Mouse (Mus musculus) hindbrain, embryonic 14.5 days (tissue): ENCODE data around the gene Ush2a. TPM values are rescaled to one million over a fixed set of nuclear protein-coding genes. Genes with fewer than 3 reads are reported as not detected.
A peak's percentile ranks its signal among the peaks of the same experiment; 100 is the strongest.

ENCODE experiments used
- ATAC-seq: fragments of 200-750 bp; cut with Nextera tagmentation; 2 replicates; pipeline ENCODE4 v1.8.0; 2017; ENCODE audit warnings: moderate number of reproducible peaks, mild to moderate bottlenecking, moderate TSS enrichment, moderate library complexity; ENCODE audit not compliant: low FRiP score
- DNase-seq: peaks from one replicate; pipeline ENCODE4 v3.0.0-alpha.2; 2015; ENCODE audit warnings: low spot score
- H3K27ac ChIP-seq: fragments of 300-500 bp; sonication (generic); 2 replicates; pipeline ENCODE4 v1.5.1; 2014; ENCODE audit warnings: mild to moderate bottlenecking, moderate library complexity
- H3K27me3 ChIP-seq: fragments of 300-500 bp; sonication (generic); 2 replicates; pipeline ENCODE4 v1.6.1; 2014; ENCODE audit warnings: mild to moderate bottlenecking, low read length, mixed read lengths; ENCODE audit not compliant: control insufficient read depth, insufficient read depth
- H3K36me3 ChIP-seq: fragments of 300-500 bp; sonication (generic); replicated peaks from 2 replicates; pipeline ENCODE4 v1.6.1; 2014; ENCODE audit not compliant: control insufficient read depth, insufficient read depth
- H3K4me1 ChIP-seq: fragments of 300-500 bp; sonication (generic); replicated peaks from 2 replicates; pipeline ENCODE4 v1.6.1; 2014; ENCODE audit warnings: antibody characterized with exemption, low read length, mixed read lengths; ENCODE audit not compliant: control insufficient read depth, insufficient read depth
- H3K4me2 ChIP-seq: fragments of 300-500 bp; sonication (generic); replicated peaks from 2 replicates; pipeline ENCODE4 v1.6.1; 2014; ENCODE audit warnings: mild to moderate bottlenecking, moderate library complexity
- H3K4me3 ChIP-seq: fragments of 300-500 bp; sonication (generic); replicated peaks from 2 replicates; pipeline ENCODE4 v1.5.1; 2014; ENCODE audit warnings: mild to moderate bottlenecking, low read length
- H3K9ac ChIP-seq: fragments of 300-500 bp; sonication (generic); 2 replicates; pipeline ENCODE4 v1.6.1; 2014
- H3K9me3 ChIP-seq: fragments of 300-500 bp; sonication (generic); 2 replicates; pipeline ENCODE4 v1.6.1; 2016; ENCODE audit warnings: low read length; ENCODE audit not compliant: control insufficient read depth
- WGBS: fragments of 180-500 bp; shearing (Covaris S2); extraction: QIAGEN DNeasy Blood & Tissue Kit; methylation state at CpG from one replicate; pipeline ENCODE4 v1.1.7; 2014; 5-methylcytosine and 5-hydroxymethylcytosine counted together
- polyA plus RNA-seq: library from polyadenylated mRNA; unstranded; fragments of >200 nt; fragmentation: Nextera tagmentation; extraction: Ambion mirVana; gene quantifications from 2 replicates; pipeline ENCODE4 v1.2.1, GENCODE M21; 2014

Ush2a gene
- polyA plus RNA-seq, 1 experiment from 2014 or later: 0.36 TPM

- no peak for ATAC-seq
- Histone ChIP-seq H3K4me1 (no peaks in the 10 kb centered on the region), H3K4me3 (no peak overlapping the region), H3K9ac (no peak overlapping the region), H3K36me3 (no peaks in the 10 kb centered on the region), H3K4me2 (no peak overlapping the region), H3K9me3 (no peaks in the 10 kb centered on the region), H3K27me3 (no peaks in the 10 kb centered on the region), H3K27ac (no peak overlapping the region)
- DNase-seq: no peak
- WGBS: 90% methylated on average over 2 of the region's 2 CpGs
These were observed 158.7 kb downstream of the Ush2a start for GRCm38 (mm10) chr1:188420543-188420942.

- no peaks in the 10 kb centered on the region for H3K36me3 ChIP-seq
- no peak overlapping the region for H3K27ac ChIP-seq
- no peak overlapping the region for H3K4me3 ChIP-seq
- 66% methylated on average over 6 of the region's 6 CpGs for WGBS
- DNase-seq (no peak), ATAC-seq (no peak)
- H3K4me1 ChIP-seq: no peaks in the 10 kb centered on the region
- H3K27me3 ChIP-seq: no peaks in the 10 kb centered on the region
- H3K4me2 ChIP-seq: no peak overlapping the region
- H3K9ac ChIP-seq: no peak overlapping the region
- H3K9me3 ChIP-seq: no peaks in the 10 kb centered on the region
These were observed 166.3 kb downstream of the Ush2a start for GRCm38 (mm10) chr1:188428172-188428571.

- no peaks in the 10 kb centered on the region for H3K27me3 ChIP-seq
- no peaks in the 10 kb centered on the region for H3K4me1 ChIP-seq
- 67% methylated on average over 3 of the region's 3 CpGs for WGBS
- H3K36me3 ChIP-seq: no peaks in the 10 kb centered on the region
- ATAC-seq: no peak
- no peak overlapping the region for H3K4me2 ChIP-seq
- no peaks in the 10 kb centered on the region for H3K9me3 ChIP-seq
- H3K4me3 ChIP-seq: no peak overlapping the region
- H3K9ac ChIP-seq: no peak overlapping the region
- no peak overlapping the region for H3K27ac ChIP-seq
- no peak for DNase-seq
These were observed 168.9 kb downstream of the Ush2a start for GRCm38 (mm10) chr1:188430689-188431088.

GRCm38 (mm10) chr1:188447964-188448363, 186.1 kb downstream of the Ush2a start:
- ATAC-seq: no peak
- H3K4me3 ChIP-seq: no peak overlapping the region
- 79% methylated on average over 5 of the region's 5 CpGs for WGBS

GRCm38 (mm10) chr1:188456466-188457175, 194.8 kb downstream of the Ush2a start:
- no peak for DNase-seq
- Histone ChIP-seq H3K4me3 (no peak overlapping the region), H3K4me2 (no peak overlapping the region), H3K4me1 (peaks cover 11% of the 10 kb centered on the region), H3K27me3 (no peaks in the 10 kb centered on the region), H3K9me3 (no peaks in the 10 kb centered on the region), H3K36me3 (no peaks in the 10 kb centered on the region), H3K9ac (no peak overlapping the region), H3K27ac (0 out of 2 replicates have a peak overlapping the region, but pooled peaks have one; percentile 20)
- no peak for ATAC-seq
- WGBS: 50% methylated on average over 13 of the region's 13 CpGs

More at GRCm38 (mm10) chr1:188447964-188448363, 186.1 kb downstream of the Ush2a start:
- Histone ChIP-seq H3K4me1 (no peaks in the 10 kb centered on the region), H3K27me3 (no peaks in the 10 kb centered on the region), H3K9me3 (no peaks in the 10 kb centered on the region), H3K27ac (no peak overlapping the region), H3K9ac (no peak overlapping the region), H3K36me3 (no peaks in the 10 kb centered on the region), H3K4me2 (no peak overlapping the region)
- DNase-seq: no peak

- WGBS: 45% methylated on average over 13 of the region's 13 CpGs
- H3K27me3 ChIP-seq: no peaks in the 10 kb centered on the region
- peaks cover 11% of the 10 kb centered on the region for H3K4me1 ChIP-seq
- H3K9me3 ChIP-seq: no peaks in the 10 kb centered on the region
- H3K4me2 ChIP-seq: no peak overlapping the region
- ATAC-seq (no peak), DNase-seq (peak; percentile 45)
- H3K9ac ChIP-seq: no peak overlapping the region
- no peaks in the 10 kb centered on the region for H3K36me3 ChIP-seq
- no peak overlapping the region for H3K4me3 ChIP-seq
- no peak overlapping the region for H3K27ac ChIP-seq
These were observed 195.6 kb downstream of the Ush2a start for GRCm38 (mm10) chr1:188457221-188458008.

GRCm38 (mm10) chr1:188461203-188461602, 199.4 kb downstream of the Ush2a start:
- Histone ChIP-seq H3K9me3 (no peaks in the 10 kb centered on the region), H3K4me3 (no peak overlapping the region), H3K27me3 (no peaks in the 10 kb centered on the region), H3K27ac (no peak overlapping the region), H3K36me3 (no peaks in the 10 kb centered on the region), H3K9ac (no peak overlapping the region), H3K4me2 (no peak overlapping the region), H3K4me1 (peaks cover 11% of the 10 kb centered on the region)
- WGBS: 84% methylated on average over 2 of the region's 2 CpGs
- DNase-seq (no peak), ATAC-seq (no peak)

- no peaks in the 10 kb centered on the region for H3K9me3 ChIP-seq
- H3K27me3 ChIP-seq: no peaks in the 10 kb centered on the region
- no peaks in the 10 kb centered on the region for H3K4me1 ChIP-seq
- H3K4me3 ChIP-seq: no peak overlapping the region
- DNase-seq: no peak
- no peak overlapping the region for H3K4me2 ChIP-seq
- H3K36me3 ChIP-seq: no peaks in the 10 kb centered on the region
- no peak overlapping the region for H3K9ac ChIP-seq
- no peak for ATAC-seq
- H3K27ac ChIP-seq: no peak overlapping the region
These were observed 202.8 kb downstream of the Ush2a start for GRCm38 (mm10) chr1:188464653-188465052.

GRCm38 (mm10) chr1:188468371-188468783, 206.6 kb downstream of the Ush2a start:
- Histone ChIP-seq H3K9me3 (no peaks in the 10 kb centered on the region), H3K9ac (no peak overlapping the region), H3K27ac (no peak overlapping the region), H3K27me3 (no peaks in the 10 kb centered on the region), H3K4me2 (no peak overlapping the region), H3K4me1 (no peaks in the 10 kb centered on the region), H3K4me3 (no peak overlapping the region), H3K36me3 (no peaks in the 10 kb centered on the region)
- 66% methylated on average over 10 of the region's 10 CpGs for WGBS
- DNase-seq: no peak
- no peak; the same call in 1 of the 2 replicates for ATAC-seq
